Mouse (Mus musculus) hindbrain, embryonic 10.5 days (tissue): ENCODE data around the gene Abcg5. TPM values are rescaled to one million over a fixed set of nuclear protein-coding genes. Genes with fewer than 3 reads are reported as not detected.

Experiments
- DNase-seq: peaks from one replicate; pipeline ENCODE4 v3.0.0-alpha.2; 2017; ENCODE audit warnings: low spot score
- H3K27ac ChIP-seq: fragments of 300-500 bp; sonication (generic); 2 replicates; pipeline ENCODE4 v1.5.1; 2016; ENCODE audit warnings: mild to moderate bottlenecking, moderate library complexity
- H3K27me3 ChIP-seq: fragments of 300-500 bp; sonication (generic); 2 replicates; pipeline ENCODE4 v1.6.1; 2016; ENCODE audit warnings: mild to moderate bottlenecking; ENCODE audit not compliant: poor library complexity, insufficient read depth, severe bottlenecking
- H3K36me3 ChIP-seq: fragments of 300-500 bp; sonication (generic); 2 replicates; pipeline ENCODE4 v1.6.1; 2016; ENCODE audit warnings: mild to moderate bottlenecking, moderate library complexity
- H3K4me1 ChIP-seq: fragments of 300-500 bp; sonication (generic); replicated peaks from 2 replicates; pipeline ENCODE4 v1.6.1; 2016; ENCODE audit warnings: mild to moderate bottlenecking
- H3K4me3 ChIP-seq: fragments of 300-500 bp; sonication (generic); 2 replicates; pipeline ENCODE4 v1.5.1; 2016; ENCODE audit warnings: mild to moderate bottlenecking, moderate library complexity
- H3K9me3 ChIP-seq: fragments of 300-500 bp; sonication (generic); 2 replicates; pipeline ENCODE4 v1.6.1; 2016; ENCODE audit warnings: mild to moderate bottlenecking, moderate library complexity
- WGBS: fragments of 180-500 bp; shearing (Covaris S2); methylation state at CpG from one replicate; pipeline ENCODE4 v1.1.7; 2016; 5-methylcytosine and 5-hydroxymethylcytosine counted together
- polyA plus RNA-seq: library from polyadenylated mRNA; unstranded; fragments of >200 nt; fragmentation: Nextera tagmentation; extraction: Ambion mirVana; gene quantifications from 2 replicates; pipeline ENCODE4 v1.2.1, GENCODE M21; 2016

Gene Abcg5
- polyA plus RNA-seq, 1 experiment from 2014 or later: 3.2 TPM

GRCm38 (mm10) chr17:84616526-84617074, 66.2 kb downstream of the Abcg5 start:
- Histone ChIP-seq H3K36me3 (peaks cover 24% of the 10 kb centered on the region), H3K4me1 (peaks cover 13% of the 10 kb centered on the region), H3K9me3 (peaks cover 13% of the 10 kb centered on the region), H3K4me3 (no peak overlapping the region), H3K27me3 (no peaks in the 10 kb centered on the region), H3K27ac (no peak overlapping the region)
- 87% methylated on average over 6 of the region's 6 CpGs for WGBS
- DNase-seq: no peak

GRCm38 (mm10) chr17:84615811-84616210, 67.0 kb downstream of the Abcg5 start:
- no peak overlapping the region for H3K27ac ChIP-seq
- peaks cover 13% of the 10 kb centered on the region for H3K4me1 ChIP-seq
- WGBS: 89% methylated on average over 11 of the region's 11 CpGs
- peaks cover 24% of the 10 kb centered on the region for H3K36me3 ChIP-seq
- H3K27me3 ChIP-seq: no peaks in the 10 kb centered on the region
- H3K9me3 ChIP-seq: peaks cover 13% of the 10 kb centered on the region
- no peak for DNase-seq
- no peak overlapping the region for H3K4me3 ChIP-seq

GRCm38 (mm10) chr17:84611971-84612370, 70.8 kb downstream of the Abcg5 start:
- no peak overlapping the region for H3K4me3 ChIP-seq
- H3K36me3 ChIP-seq: peaks cover 24% of the 10 kb centered on the region
- no peak for DNase-seq
- peaks cover 13% of the 10 kb centered on the region for H3K9me3 ChIP-seq
- H3K27ac ChIP-seq: no peak overlapping the region
- H3K4me1 ChIP-seq: no peaks in the 10 kb centered on the region
- 85% methylated on average over 7 of the region's 7 CpGs for WGBS
- H3K27me3 ChIP-seq: no peaks in the 10 kb centered on the region

- no peaks in the 10 kb centered on the region for H3K27me3 ChIP-seq
- H3K9me3 ChIP-seq: peaks cover 13% of the 10 kb centered on the region
- peaks cover 24% of the 10 kb centered on the region for H3K36me3 ChIP-seq
- H3K4me3 ChIP-seq: no peak overlapping the region
- 88% methylated on average over 9 of the region's 9 CpGs for WGBS
- H3K27ac ChIP-seq: no peak overlapping the region
- H3K4me1 ChIP-seq: no peaks in the 10 kb centered on the region
- DNase-seq: no peak
These were observed 71.3 kb downstream of the Abcg5 start for GRCm38 (mm10) chr17:84611500-84611899.

- 90% methylated on average over 4 of the region's 4 CpGs for WGBS
- H3K27ac ChIP-seq: no peak overlapping the region
These were observed 74.2 kb downstream of the Abcg5 start for GRCm38 (mm10) chr17:84608606-84609005.

More at GRCm38 (mm10) chr17:84608606-84609005, 74.2 kb downstream of the Abcg5 start:
- no peak for DNase-seq
- H3K9me3 ChIP-seq: peaks cover 5% of the 10 kb centered on the region; the same call in 1 of the 2 replicates
- H3K36me3 ChIP-seq: peaks cover 12% of the 10 kb centered on the region
- H3K4me1 ChIP-seq: no peaks in the 10 kb centered on the region
- no peak overlapping the region for H3K4me3 ChIP-seq
- no peaks in the 10 kb centered on the region for H3K27me3 ChIP-seq

Other genes with a start within 250 kb of the Abcg5 start
- gene Thada, start 216.8 kb downstream of the Abcg5 start, polyA plus RNA-seq: 10.6 and 11.2 TPM in 2 replicates
- 3.1 and 3.2 TPM in 2 replicates for gene Plekhh2, start 171.1 kb downstream of the Abcg5 start, polyA plus RNA-seq
- 29.4 and 30.0 TPM in 2 replicates for gene Dync2li1, start 56.5 kb downstream of the Abcg5 start, polyA plus RNA-seq
- 0.10 and 0.15 TPM in 2 replicates for gene Abcg8, start 6.7 kb downstream of the Abcg5 start, polyA plus RNA-seq
- gene Lrpprc, start 107.8 kb upstream of the Abcg5 start, polyA plus RNA-seq: 45.1 and 49.6 TPM in 2 replicates